Mouse (Mus musculus): ENCODE data around the gene Cdc37l1.

DNA sequence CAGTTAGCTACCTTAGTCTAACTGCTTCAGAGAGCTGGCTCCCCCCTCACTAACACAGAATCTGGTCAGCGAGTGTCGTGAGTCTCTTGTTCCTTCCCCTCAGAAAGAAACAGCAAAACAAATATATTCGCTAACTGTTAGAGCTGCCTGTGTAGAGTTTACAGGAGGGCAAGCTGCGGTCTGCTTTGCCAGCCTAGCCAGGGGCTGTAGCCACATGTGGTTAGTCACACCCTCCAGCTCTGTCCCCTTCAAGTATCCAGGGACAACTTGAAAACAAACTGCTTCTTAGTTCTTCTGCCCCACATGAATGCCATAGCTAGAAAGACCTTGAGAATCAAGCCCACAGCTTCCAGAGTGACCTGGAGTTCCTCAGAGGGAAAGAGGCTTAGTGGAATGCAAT lies 48.9 kb upstream of the Cdc37l1 start:
- TF ChIP-seq POLR2A (IDR thresholded peaks at IDR 0.05; ENCODE audit: control insufficient read depth, low read depth, low read length): no peak
- no peak for TF ChIP-seq CTCF (IDR thresholded peaks at IDR 0.05; ENCODE audit: control insufficient read depth, insufficient read depth, insufficient replicate concordance, low read depth, low read length)
